Mouse (Mus musculus) lung, embryonic 15.5 days (tissue): ENCODE results near the gene Cylc1. TPM values are rescaled to one million over a fixed set of nuclear protein-coding genes. Genes with fewer than 3 reads are reported as not detected.

ENCODE experiments used
- ATAC-seq: fragments of 200-750 bp; cut with Nextera tagmentation; 2 replicates; pipeline ENCODE4 v1.8.0; 2017; ENCODE audit warnings: moderate number of reproducible peaks, borderline replicate concordance; ENCODE audit not compliant: low FRiP score, low TSS enrichment; ENCODE audit errors: extremely low read depth
- H3K27ac ChIP-seq: fragments of 300-500 bp; sonication (generic); 2 replicates; pipeline ENCODE4 v1.5.1; 2015; ENCODE audit warnings: moderate library complexity, mild to moderate bottlenecking, inconsistent platforms
- H3K27me3 ChIP-seq: fragments of 300-500 bp; sonication (generic); 2 replicates; pipeline ENCODE4 v1.6.1; 2015; ENCODE audit warnings: inconsistent platforms
- H3K36me3 ChIP-seq: fragments of 300-500 bp; sonication (generic); 2 replicates; pipeline ENCODE4 v1.6.1; 2015; ENCODE audit warnings: inconsistent platforms
- H3K4me1 ChIP-seq: fragments of 300-500 bp; sonication (generic); 2 replicates; pipeline ENCODE4 v1.6.1; 2015; ENCODE audit warnings: inconsistent platforms
- H3K4me2 ChIP-seq: fragments of 300-500 bp; sonication (generic); 2 replicates; pipeline ENCODE4 v1.6.1; 2015; ENCODE audit warnings: inconsistent platforms, mild to moderate bottlenecking, moderate library complexity
- H3K4me3 ChIP-seq: fragments of 300-500 bp; sonication (generic); 2 replicates; pipeline ENCODE4 v1.5.1; 2015; ENCODE audit warnings: mild to moderate bottlenecking, inconsistent platforms
- H3K9ac ChIP-seq: fragments of 300-500 bp; sonication (generic); 2 replicates; pipeline ENCODE4 v1.6.1; 2015; ENCODE audit warnings: inconsistent platforms
- H3K9me3 ChIP-seq: fragments of 300-500 bp; sonication (generic); 2 replicates; pipeline ENCODE4 v1.6.1; 2016; ENCODE audit warnings: inconsistent platforms
- WGBS: fragments of 180-500 bp; shearing (Covaris S2); methylation state at CpG from one replicate; pipeline ENCODE4 v1.1.7; 2015; 5-methylcytosine and 5-hydroxymethylcytosine counted together
- polyA plus RNA-seq: library from polyadenylated mRNA; unstranded; fragments of >200 nt; fragmentation: Nextera tagmentation; extraction: Ambion mirVana; gene quantifications from 2 replicates; pipeline ENCODE4 v1.2.1, GENCODE M21; 2015

Cylc1 gene
- polyA plus RNA-seq, result not detected in 2 replicates

GRCm38 (mm10) chrX:111110118-111110517 is at the start of gene Cylc1:
Gene Cylc1, plus strand, starts transcription at chrX:111110418.
- no peak within 1 kb of the TSS for H3K9ac ChIP-seq
- no peak for ATAC-seq
- H3K4me2 ChIP-seq, result no peak within 1 kb of the TSS
- H3K27me3 ChIP-seq, result no peaks in the 10 kb centered on the region
- H3K27ac ChIP-seq, result no peak within 1 kb of the TSS
- H3K4me3 ChIP-seq, result no peak within 1 kb of the TSS
- H3K9me3 ChIP-seq, result no peaks in the 10 kb centered on the region
- no peaks in the 10 kb centered on the region for H3K4me1 ChIP-seq
- no peaks in the 10 kb centered on the region for H3K36me3 ChIP-seq

DNA sequence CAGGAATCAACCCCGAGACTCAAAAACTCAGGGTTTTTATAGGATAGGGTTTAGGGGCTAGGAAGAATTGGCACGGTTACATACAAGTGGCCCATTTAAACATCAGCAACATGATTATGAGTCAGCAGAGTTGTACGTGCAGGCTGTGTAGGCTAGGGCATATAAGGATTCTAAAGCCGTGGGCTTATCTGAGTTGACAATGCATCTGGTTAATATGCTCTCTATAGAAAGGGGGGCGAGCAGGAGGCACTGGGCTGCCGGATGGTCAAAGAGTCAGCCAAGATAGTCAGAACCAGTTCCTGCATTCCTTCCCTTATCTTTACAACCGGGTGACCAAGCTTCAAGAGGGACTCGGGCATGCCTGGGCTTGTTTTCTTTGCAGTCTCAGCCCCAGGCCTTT is 31.5 kb upstream of the Cylc1 start:
- no peaks in the 10 kb centered on the region for H3K4me1 ChIP-seq
- no peaks in the 10 kb centered on the region for H3K36me3 ChIP-seq
- ATAC-seq, result no peak
- H3K4me2 ChIP-seq, result no peak overlapping the region
- no peaks in the 10 kb centered on the region for H3K27me3 ChIP-seq
- no peaks in the 10 kb centered on the region for H3K9me3 ChIP-seq
- H3K27ac ChIP-seq, result no peak overlapping the region
- no peak overlapping the region for H3K4me3 ChIP-seq
- H3K9ac ChIP-seq, result no peak overlapping the region
- 61% methylated on average over 8 of the region's 8 CpGs for WGBS

DNA sequence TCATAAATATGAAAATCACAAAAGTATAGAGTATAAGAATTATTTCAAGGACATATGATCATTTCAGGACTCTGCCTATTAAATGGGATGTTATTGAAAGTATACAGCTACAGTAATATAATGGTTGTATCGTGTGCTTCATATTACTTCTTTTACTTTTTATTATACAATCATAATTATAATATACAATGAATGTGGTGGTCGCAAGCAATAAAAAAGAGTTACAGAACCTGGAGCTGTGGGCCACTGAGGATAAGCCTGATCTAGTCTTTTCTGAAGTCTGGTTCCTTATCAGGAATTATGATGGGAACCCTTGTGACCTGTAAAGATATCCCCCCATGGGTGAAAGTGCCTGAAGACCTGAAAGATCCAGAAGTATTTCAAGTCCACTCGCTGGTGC is 57.8 kb downstream of the Cylc1 start, which contains the start of gene Gm10112:
Gm10112 (plus strand) TSS at position 301 of the 400 bp plus-strand sequence.
- H3K4me1 ChIP-seq, result no peaks in the 10 kb centered on the region
- no peak within 1 kb of the TSS for H3K9ac ChIP-seq
- H3K27ac ChIP-seq, result no peak within 1 kb of the TSS
- H3K36me3 ChIP-seq, result no peaks in the 10 kb centered on the region
- no peak within 1 kb of the TSS for H3K4me3 ChIP-seq
- no peak for ATAC-seq
- H3K9me3 ChIP-seq, result no peaks in the 10 kb centered on the region
- 81% methylated on average over 3 of the region's 3 CpGs for WGBS
- H3K27me3 ChIP-seq, result no peaks in the 10 kb centered on the region
- no peak within 1 kb of the TSS for H3K4me2 ChIP-seq

Other genes with a start within 250 kb of the Cylc1 start
- gene Gm10112, start 57.9 kb downstream of the Cylc1 start, polyA plus RNA-seq, result not detected in 2 replicates